Mouse (Mus musculus) liver, embryonic 15.5 days (tissue): ENCODE results near the gene Disp1. TPM values are rescaled to one million over a fixed set of nuclear protein-coding genes. Genes with fewer than 3 reads are reported as not detected.

Experiments
- ATAC-seq: fragments of 200-750 bp; cut with Nextera tagmentation; 2 replicates; pipeline ENCODE4 v1.8.0; 2017; ENCODE audit warnings: moderate number of reproducible peaks, mild to moderate bottlenecking, moderate library complexity; ENCODE audit not compliant: insufficient read depth
- H3K27ac ChIP-seq: fragments of 300-500 bp; sonication (generic); replicated peaks from 2 replicates; pipeline ENCODE4 v1.5.1; 2015; ENCODE audit warnings: mild to moderate bottlenecking, inconsistent platforms
- H3K27me3 ChIP-seq: fragments of 300-500 bp; sonication (generic); 2 replicates; pipeline ENCODE4 v1.6.1; 2015; ENCODE audit warnings: mild to moderate bottlenecking, inconsistent platforms
- H3K36me3 ChIP-seq: fragments of 300-500 bp; sonication (generic); replicated peaks from 2 replicates; pipeline ENCODE4 v1.6.1; 2015; ENCODE audit warnings: moderate library complexity, mild to moderate bottlenecking, inconsistent platforms
- H3K4me1 ChIP-seq: fragments of 300-500 bp; sonication (generic); replicated peaks from 2 replicates; pipeline ENCODE4 v1.6.1; 2015; ENCODE audit warnings: inconsistent platforms
- H3K4me2 ChIP-seq: fragments of 300-500 bp; sonication (generic); 2 replicates; pipeline ENCODE4 v1.6.1; 2015; ENCODE audit warnings: moderate library complexity, mild to moderate bottlenecking, inconsistent platforms
- H3K4me3 ChIP-seq: fragments of 300-500 bp; sonication (generic); replicated peaks from 2 replicates; pipeline ENCODE4 v1.5.1; 2015; ENCODE audit warnings: mild to moderate bottlenecking, inconsistent platforms
- H3K9ac ChIP-seq: fragments of 300-500 bp; sonication (generic); 2 replicates; pipeline ENCODE4 v1.6.1; 2015; ENCODE audit warnings: moderate library complexity, mild to moderate bottlenecking, inconsistent platforms
- H3K9me3 ChIP-seq: fragments of 300-500 bp; sonication (generic); replicated peaks from 2 replicates; pipeline ENCODE4 v1.6.1; 2016; ENCODE audit warnings: inconsistent platforms
- WGBS: fragments of 180-500 bp; shearing (Covaris S2); methylation state at CpG from one replicate; pipeline ENCODE4 v1.1.7; 2015; ENCODE audit warnings: mixed read lengths; ENCODE audit not compliant: insufficient replicate concordance; 5-methylcytosine and 5-hydroxymethylcytosine counted together
- polyA plus RNA-seq: library from polyadenylated mRNA; unstranded; fragments of >200 nt; fragmentation: Nextera tagmentation; extraction: Ambion mirVana; gene quantifications from 2 replicates; pipeline ENCODE4 v1.2.1, GENCODE M21; 2015

The Disp1 gene
- polyA plus RNA-seq, 1 experiment from 2014 or later: 2.9 TPM

- 64% methylated on average over 4 of the region's 4 CpGs for whole genome bisulfite sequencing
- H3K4me1 ChIP-seq: no peaks in the 10 kb centered on the region
- no peak overlapping the region for H3K9ac ChIP-seq
- no peak for ATAC-seq
- no peak overlapping the region for H3K4me2 ChIP-seq
- H3K4me3 ChIP-seq: no peak overlapping the region
- H3K27ac ChIP-seq: no peak overlapping the region
- no peaks in the 10 kb centered on the region for H3K36me3 ChIP-seq
- H3K27me3 ChIP-seq: no peaks in the 10 kb centered on the region
- H3K9me3 ChIP-seq: no peaks in the 10 kb centered on the region
Observed at GRCm38 (mm10) chr1:183127246-183127645, 94.1 kb downstream of the Disp1 start.

GRCm38 (mm10) chr1:183123725-183124124 lies 97.6 kb downstream of the Disp1 start:
- ATAC-seq: no peak
- H3K36me3 ChIP-seq: no peaks in the 10 kb centered on the region
- no peak overlapping the region for H3K9ac ChIP-seq
- H3K4me2 ChIP-seq: no peak overlapping the region
- no peaks in the 10 kb centered on the region for H3K27me3 ChIP-seq
- no peaks in the 10 kb centered on the region for H3K9me3 ChIP-seq
- WGBS: 59% methylated on average over 3 of the region's 3 CpGs
- no peaks in the 10 kb centered on the region for H3K4me1 ChIP-seq
- no peak overlapping the region for H3K27ac ChIP-seq
- H3K4me3 ChIP-seq: no peak overlapping the region

- no peaks in the 10 kb centered on the region for H3K4me1 ChIP-seq
- no peak overlapping the region for H3K9ac ChIP-seq
- no peak overlapping the region for H3K4me3 ChIP-seq
- H3K9me3 ChIP-seq: no peaks in the 10 kb centered on the region
- WGBS: 82% methylated on average over 12 of the region's 12 CpGs
- no peak overlapping the region for H3K4me2 ChIP-seq
- no peaks in the 10 kb centered on the region for H3K27me3 ChIP-seq
- H3K36me3 ChIP-seq: no peaks in the 10 kb centered on the region
- no peak for ATAC-seq
- H3K27ac ChIP-seq: no peak overlapping the region
Observed at GRCm38 (mm10) chr1:183120341-183120923, 100.9 kb downstream of the Disp1 start.

- Histone ChIP-seq H3K27ac (no peak overlapping the region), H3K36me3 (no peaks in the 10 kb centered on the region), H3K9ac (no peak overlapping the region), H3K4me3 (no peak overlapping the region), H3K4me2 (no peak overlapping the region), H3K27me3 (no peaks in the 10 kb centered on the region), H3K4me1 (no peaks in the 10 kb centered on the region), H3K9me3 (no peaks in the 10 kb centered on the region)
- ATAC-seq: no peak
- 75% methylated on average over 21 of the region's 21 CpGs for WGBS
Observed at GRCm38 (mm10) chr1:183117827-183118825, 103.2 kb downstream of the Disp1 start.

GRCm38 (mm10) chr1:183116946-183117826 lies 104.1 kb downstream of the Disp1 start:
- Histone ChIP-seq H3K4me2 (no peak overlapping the region), H3K9me3 (no peaks in the 10 kb centered on the region), H3K27ac (no peak overlapping the region), H3K27me3 (no peaks in the 10 kb centered on the region), H3K4me1 (no peaks in the 10 kb centered on the region), H3K36me3 (no peaks in the 10 kb centered on the region), H3K9ac (no peak overlapping the region), H3K4me3 (no peak overlapping the region)
- 61% methylated on average over 15 of the region's 15 CpGs for WGBS
- no peak for ATAC-seq

- no peak for ATAC-seq
Observed at GRCm38 (mm10) chr1:183116441-183116840, 104.9 kb downstream of the Disp1 start.

GRCm38 (mm10) chr1:183115076-183115475 lies 106.2 kb downstream of the Disp1 start:
- Histone ChIP-seq H3K4me3 (no peak overlapping the region), H3K36me3 (no peaks in the 10 kb centered on the region), H3K27ac (no peak overlapping the region), H3K4me1 (no peaks in the 10 kb centered on the region), H3K27me3 (no peaks in the 10 kb centered on the region), H3K9ac (no peak overlapping the region), H3K4me2 (no peak overlapping the region), H3K9me3 (no peaks in the 10 kb centered on the region)
- ATAC-seq: no peak
- WGBS: 66% methylated on average over 7 of the region's 7 CpGs

More at GRCm38 (mm10) chr1:183116441-183116840, 104.9 kb downstream of the Disp1 start:
- WGBS: 66% methylated on average over 10 of the region's 10 CpGs
- Histone ChIP-seq H3K9ac (no peak overlapping the region), H3K9me3 (no peaks in the 10 kb centered on the region), H3K4me1 (no peaks in the 10 kb centered on the region), H3K4me3 (no peak overlapping the region), H3K36me3 (no peaks in the 10 kb centered on the region), H3K4me2 (no peak overlapping the region), H3K27me3 (no peaks in the 10 kb centered on the region), H3K27ac (no peak overlapping the region)

- H3K9ac ChIP-seq: no peak overlapping the region
- H3K4me2 ChIP-seq: no peak overlapping the region
- no peak overlapping the region for H3K4me3 ChIP-seq
- 76% methylated on average over 6 of the region's 6 CpGs for WGBS
- no peaks in the 10 kb centered on the region for H3K9me3 ChIP-seq
- no peaks in the 10 kb centered on the region for H3K36me3 ChIP-seq
- no peak overlapping the region for H3K27ac ChIP-seq
- ATAC-seq: no peak
- H3K4me1 ChIP-seq: no peaks in the 10 kb centered on the region
- no peaks in the 10 kb centered on the region for H3K27me3 ChIP-seq
Observed at GRCm38 (mm10) chr1:183114554-183114953, 106.8 kb downstream of the Disp1 start.

- no peaks in the 10 kb centered on the region for H3K27me3 ChIP-seq
- no peak overlapping the region for H3K9ac ChIP-seq
- no peak for ATAC-seq
- H3K27ac ChIP-seq: no peak overlapping the region
- no peaks in the 10 kb centered on the region for H3K4me1 ChIP-seq
- H3K36me3 ChIP-seq: no peaks in the 10 kb centered on the region
- H3K4me2 ChIP-seq: no peak overlapping the region
- no peaks in the 10 kb centered on the region for H3K9me3 ChIP-seq
- 59% methylated on average over 9 of the region's 9 CpGs for WGBS
- no peak overlapping the region for H3K4me3 ChIP-seq
Observed at GRCm38 (mm10) chr1:183113546-183113945, 107.8 kb downstream of the Disp1 start.

GRCm38 (mm10) chr1:183107476-183107875 lies 113.8 kb downstream of the Disp1 start:
- 76% methylated on average over 2 of the region's 2 CpGs for WGBS
- H3K27me3 ChIP-seq: no peaks in the 10 kb centered on the region
- no peak overlapping the region for H3K4me3 ChIP-seq
- no peaks in the 10 kb centered on the region for H3K36me3 ChIP-seq
- H3K9me3 ChIP-seq: no peaks in the 10 kb centered on the region
- H3K9ac ChIP-seq: no peak overlapping the region
- no peak overlapping the region for H3K27ac ChIP-seq
- no peak for ATAC-seq
- no peaks in the 10 kb centered on the region; the same call in 1 of the 2 replicates for H3K4me1 ChIP-seq
- H3K4me2 ChIP-seq: no peak overlapping the region

- no peak for ATAC-seq
- Histone ChIP-seq H3K27me3 (no peaks in the 10 kb centered on the region), H3K4me3 (no peak overlapping the region), H3K4me2 (no peak overlapping the region), H3K4me1 (no peaks in the 10 kb centered on the region; the same call in 1 of the 2 replicates), H3K27ac (no peak overlapping the region), H3K9ac (no peak overlapping the region), H3K9me3 (no peaks in the 10 kb centered on the region), H3K36me3 (no peaks in the 10 kb centered on the region)
- WGBS: 72% methylated on average over 5 of the region's 5 CpGs
Observed at GRCm38 (mm10) chr1:183104696-183105095, 116.6 kb downstream of the Disp1 start.
